Mouse (Mus musculus): ENCODE data around the gene Acsbg1.

DNA sequence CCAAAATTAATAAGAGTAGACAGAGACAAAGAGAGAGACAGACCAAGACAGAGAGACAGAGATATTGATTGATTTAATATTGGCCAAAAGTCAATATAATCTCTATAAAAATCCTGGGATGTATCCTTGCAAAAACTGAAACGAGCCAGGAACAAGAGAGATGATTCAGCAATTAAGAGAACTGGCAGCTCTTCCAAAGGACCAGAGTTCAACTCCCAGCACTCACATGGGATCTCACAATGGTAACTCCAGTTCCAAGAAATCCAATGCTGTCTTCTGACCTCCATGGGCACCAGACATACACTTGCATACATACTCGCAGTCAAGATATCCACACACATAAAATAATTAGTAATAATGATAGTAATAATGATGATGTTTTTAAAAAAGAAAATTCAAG, 8.9 kb downstream of the Acsbg1 start:
- TF ChIP-seq GATA1 (IDR thresholded peaks at IDR 0.05; ENCODE audit: borderline replicate concordance, low read length), result no peak
- TF ChIP-seq FLI1 (IDR thresholded peaks at IDR 0.05; ENCODE audit: low read length), result no peak

Measured in megakaryocyte, embryonic 14.5 days (primary cell).